Mouse (Mus musculus): ENCODE measurements around the gene Pfn4.
A peak's percentile ranks its signal among the peaks of the same experiment; 100 is the strongest.
"Not testable (repeated sequence)": the region's sequence is repeated elsewhere in the genome, so short reads cannot be mapped to it uniquely, and the experiment has no call there.

The Pfn4 gene

DNA sequence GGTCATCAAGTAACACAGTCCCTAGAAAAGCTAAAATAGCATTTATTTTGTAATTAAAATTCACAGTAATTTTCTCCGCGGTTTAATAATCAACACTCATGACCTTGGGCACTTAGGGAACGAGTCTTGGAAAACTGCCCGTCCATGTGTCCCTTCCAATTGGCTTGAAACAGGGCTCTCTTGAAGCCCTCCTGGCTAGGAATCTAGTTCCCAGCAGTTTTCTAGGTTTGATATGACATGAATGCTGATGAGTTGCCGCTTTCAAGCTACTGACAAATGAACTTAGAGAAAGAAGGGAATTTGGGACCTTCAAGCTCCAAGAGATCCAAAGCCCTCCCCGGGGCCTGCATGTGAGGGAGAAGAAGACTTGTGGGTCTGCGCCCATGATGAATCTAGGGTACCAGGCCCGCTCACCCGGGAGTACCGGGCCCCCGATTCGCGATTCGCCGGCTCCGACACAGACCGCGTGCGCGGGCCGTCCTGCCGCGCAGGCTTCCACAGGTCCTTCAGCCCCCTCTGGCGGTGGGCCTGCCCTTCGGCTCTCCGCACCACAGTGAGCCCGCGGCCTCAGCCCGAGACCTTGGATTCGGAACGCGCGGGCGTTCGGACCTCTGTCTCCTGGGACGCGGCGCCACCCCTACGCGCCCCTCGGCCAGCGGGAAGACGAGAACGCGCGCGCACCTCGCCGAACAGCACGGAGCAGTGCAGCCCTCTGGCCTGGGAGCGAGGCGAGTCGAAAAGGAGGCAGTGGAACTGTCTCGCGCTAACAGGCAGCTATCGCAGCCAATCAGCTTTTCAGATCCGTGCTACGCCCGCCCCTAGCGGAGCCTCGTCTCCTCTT is at the start of gene Pfn4, which contains the start of gene Fam228b:
Pfn4 (plus strand) TSS at position 531 of the 841 bp plus-strand sequence.
Fam228b (minus strand) TSS at position 776 of the 841 bp plus-strand sequence.
- peak; percentile 94 to 96 for DNase-seq (ENCODE audit: low spot score in 2 of 2)

GRCm38 (mm10) chr12:4719066-4719761 is 49.6 kb upstream of the Pfn4 start:
- DNase-seq (ENCODE audit: low spot score in 2 of 2): no peak

GRCm38 (mm10) chr12:4719762-4720754 is 48.8 kb upstream of the Pfn4 start:
- no peak for DNase-seq (ENCODE audit: low spot score in 2 of 2)

DNA sequence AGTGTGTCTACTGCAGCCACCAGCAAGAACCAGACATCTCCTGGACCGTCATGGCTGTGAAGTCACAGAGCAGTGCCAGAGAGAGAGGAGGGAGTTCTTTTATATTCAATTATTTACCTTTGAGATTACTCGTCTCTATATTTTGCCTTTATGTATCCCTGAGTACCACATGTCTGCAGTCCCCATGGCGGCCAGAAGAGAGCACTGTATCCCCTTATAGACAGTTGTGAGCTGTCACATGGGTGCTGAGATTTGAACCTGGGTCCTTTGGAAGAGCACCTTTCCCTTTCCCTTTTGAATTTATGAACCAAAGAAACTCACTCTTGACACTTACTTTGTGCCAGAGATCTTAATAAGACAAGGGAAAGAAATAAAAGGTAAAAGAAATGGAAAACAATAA is 39.7 kb upstream of the Pfn4 start:
- no peak for DNase-seq (ENCODE audit: low spot score in 2 of 2)

DNA sequence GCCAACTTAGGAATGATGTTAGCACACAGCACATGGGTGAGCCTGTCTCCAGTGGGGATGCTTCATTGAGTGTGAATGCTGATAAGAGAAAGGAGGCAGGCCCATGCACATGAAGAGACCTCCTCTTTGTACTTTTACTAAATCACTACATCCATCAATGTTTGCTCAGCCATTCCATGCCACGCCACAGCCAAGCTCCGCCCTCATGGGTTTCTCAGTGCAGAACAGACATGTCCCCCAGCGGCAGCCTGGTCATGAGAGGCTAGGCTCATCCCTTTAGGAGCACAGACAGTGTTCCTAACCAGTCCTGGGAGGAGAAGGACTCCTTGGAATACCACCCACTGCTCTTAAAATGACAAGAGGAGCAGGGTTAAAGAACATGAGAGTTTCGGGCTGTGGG is 37.2 kb upstream of the Pfn4 start:
- no peak for DNase-seq (ENCODE audit: low spot score in 2 of 2)

DNA sequence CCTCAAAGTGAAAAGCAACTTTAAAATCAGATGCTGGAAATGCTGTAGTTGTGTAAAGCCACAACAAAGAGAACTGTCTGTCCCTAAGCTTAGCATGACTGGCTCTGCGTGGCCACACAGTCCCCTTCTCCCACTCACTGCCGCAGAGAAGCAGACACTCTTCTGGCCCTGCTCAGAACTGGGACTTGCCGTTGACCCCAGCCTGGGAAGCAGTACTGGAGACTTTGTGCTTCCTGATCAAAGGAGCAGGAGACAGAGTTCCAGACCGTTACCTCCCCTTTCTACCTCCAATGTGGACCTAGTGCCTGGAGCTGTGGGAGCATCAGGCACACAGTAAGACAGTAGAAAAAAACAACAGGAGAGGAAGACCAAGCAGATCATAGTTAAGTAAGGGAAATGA is 36.5 kb upstream of the Pfn4 start:
- DNase-seq (ENCODE audit: low spot score in 2 of 2): no peak

DNA sequence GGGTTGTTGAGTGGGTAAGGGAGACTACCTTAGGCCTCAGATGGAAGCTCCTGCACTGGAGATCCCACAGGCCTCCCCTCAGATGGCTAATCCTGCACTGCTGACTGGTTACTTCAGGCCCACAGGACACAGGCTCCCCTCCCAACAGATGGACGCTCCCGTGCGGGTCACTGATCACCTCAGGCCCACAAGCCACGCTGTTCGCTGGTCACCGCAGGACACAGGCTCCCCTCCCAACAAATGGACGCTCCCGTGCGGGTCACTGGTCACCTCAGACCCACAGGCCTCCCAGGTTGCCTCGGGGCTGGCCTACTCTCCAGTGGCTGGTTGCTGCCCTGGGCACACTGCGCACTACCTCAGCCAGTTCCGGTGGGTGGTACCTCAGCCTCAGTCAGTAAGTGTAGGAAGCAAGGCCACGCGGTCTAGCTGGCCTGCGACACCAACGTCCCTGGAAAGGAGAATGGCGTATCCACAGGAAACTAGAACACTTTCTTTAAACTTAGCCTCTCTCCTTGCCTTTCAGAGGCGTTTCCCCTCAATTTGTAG is 30.7 kb upstream of the Pfn4 start, which contains the start of gene Fam228a:
Fam228a (minus strand) TSS at position 400 of the 546 bp plus-strand sequence.
- DNase-seq (ENCODE audit: low spot score in 2 of 2): no peak

GRCm38 (mm10) chr12:4740823-4741222 is 28.0 kb upstream of the Pfn4 start:
- no peak for DNase-seq (ENCODE audit: low spot score in 2 of 2)

DNA sequence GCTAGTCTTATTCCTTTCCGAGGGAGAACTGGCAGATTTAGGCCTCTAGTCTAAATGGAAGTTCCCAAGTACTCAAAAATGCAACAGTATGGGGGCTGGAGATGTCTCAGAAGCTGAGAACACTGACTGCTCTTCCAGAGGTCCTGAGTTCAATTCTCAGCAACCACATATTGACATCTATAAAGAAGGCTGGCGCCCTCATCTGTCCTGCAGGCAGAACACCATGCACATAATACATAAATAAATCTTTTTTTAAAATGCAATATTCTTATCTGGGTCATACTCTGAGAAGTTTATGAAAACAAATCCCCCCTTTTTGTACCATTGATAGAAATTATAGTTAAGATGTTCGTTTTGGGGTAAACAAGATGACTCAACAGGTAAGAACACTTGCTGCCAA is 26.6 kb upstream of the Pfn4 start:
- DNase-seq (ENCODE audit: low spot score in 2 of 2): no peak

DNA sequence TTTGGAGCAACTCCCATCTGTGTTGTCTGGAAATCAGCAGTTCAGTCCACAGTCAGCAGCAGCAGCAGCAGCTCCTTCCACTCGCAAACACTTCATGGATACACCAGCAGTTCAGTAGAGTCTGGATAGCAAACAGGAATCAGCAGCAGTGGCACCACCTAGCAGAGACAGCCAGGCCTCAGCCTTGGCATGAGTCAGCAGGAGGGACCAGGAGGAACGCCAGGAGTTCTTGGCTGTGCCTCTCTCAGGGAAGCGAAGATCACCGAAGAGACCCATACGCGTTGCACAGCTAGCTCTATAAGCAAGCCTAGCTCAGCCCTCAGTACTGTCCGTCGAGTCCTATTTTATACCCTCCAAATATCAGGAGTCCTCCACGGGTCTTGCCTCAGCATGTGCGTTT is 24.3 kb upstream of the Pfn4 start:
- DNase-seq (ENCODE audit: low spot score in 2 of 2): peak; percentile 7 to 8

- DNase-seq (ENCODE audit: low spot score in 2 of 2): not testable (repeated sequence)
These were observed 14.4 kb upstream of the Pfn4 start for GRCm38 (mm10) chr12:4754451-4754850.

- DNase-seq (ENCODE audit: low spot score in 2 of 2): no peak
These were observed 11.8 kb upstream of the Pfn4 start for GRCm38 (mm10) chr12:4757060-4757459.

- no peak for DNase-seq (ENCODE audit: low spot score in 2 of 2)
These were observed 506 bp downstream of the Pfn4 start for GRCm38 (mm10) chr12:4769333-4769723.

DNA sequence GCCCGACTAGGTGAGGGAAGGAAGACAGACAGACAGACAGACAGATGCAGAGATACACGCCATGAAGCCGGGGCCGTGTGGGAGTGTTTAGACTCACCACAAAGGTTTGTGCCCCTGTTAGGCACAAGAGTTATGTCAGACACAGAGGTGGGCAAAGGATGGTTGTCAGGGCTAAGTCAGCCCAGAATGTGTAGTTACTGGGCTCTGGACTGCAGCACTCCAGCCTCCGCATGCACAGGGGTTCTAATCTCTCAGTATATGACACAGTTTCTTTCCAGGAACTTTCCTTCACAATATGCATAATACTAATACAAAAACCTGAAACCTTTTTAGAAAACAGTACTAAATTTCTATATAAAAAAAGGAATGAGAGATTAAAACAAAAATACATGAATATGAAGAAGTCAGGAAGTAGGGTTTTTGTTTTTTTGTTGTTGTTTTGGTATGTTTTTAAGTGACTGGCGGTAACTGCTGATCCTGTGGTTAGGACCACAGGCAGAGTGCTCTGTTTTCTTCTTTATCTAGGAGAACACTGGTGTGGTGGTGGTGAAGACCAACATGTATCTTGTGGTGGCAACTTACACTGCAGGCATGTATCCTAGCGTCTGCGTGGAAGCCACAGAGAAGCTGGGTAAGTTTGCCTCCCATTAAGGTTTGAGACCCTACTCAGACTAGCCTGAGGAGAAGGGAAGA is 6.2 kb downstream of the Pfn4 start:
- no peak for DNase-seq (ENCODE audit: low spot score in 2 of 2)

DNA sequence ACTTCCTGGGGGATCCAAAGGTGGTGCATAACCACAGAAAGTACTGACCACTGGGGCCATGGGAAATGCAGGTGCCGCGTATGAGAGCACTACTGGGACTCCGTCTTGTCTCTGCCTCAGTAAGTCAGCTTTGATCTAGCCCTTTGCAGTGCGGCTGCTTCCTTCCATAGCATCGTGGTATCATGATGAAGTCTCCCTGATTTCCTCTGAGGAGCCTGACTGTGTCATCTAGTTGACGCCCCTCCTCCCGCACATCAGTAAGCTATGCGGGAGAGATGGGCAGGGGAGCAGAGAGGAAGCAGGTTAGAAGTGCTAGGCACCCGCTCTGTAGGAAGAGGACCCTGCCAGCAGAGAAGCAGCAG is 6.7 kb downstream of the Pfn4 start:
- no peak for DNase-seq (ENCODE audit: low spot score in 2 of 2)

GRCm38 (mm10) chr12:4777734-4778133 is 8.9 kb downstream of the Pfn4 start:
- no peak for DNase-seq (ENCODE audit: low spot score in 2 of 2)

DNA sequence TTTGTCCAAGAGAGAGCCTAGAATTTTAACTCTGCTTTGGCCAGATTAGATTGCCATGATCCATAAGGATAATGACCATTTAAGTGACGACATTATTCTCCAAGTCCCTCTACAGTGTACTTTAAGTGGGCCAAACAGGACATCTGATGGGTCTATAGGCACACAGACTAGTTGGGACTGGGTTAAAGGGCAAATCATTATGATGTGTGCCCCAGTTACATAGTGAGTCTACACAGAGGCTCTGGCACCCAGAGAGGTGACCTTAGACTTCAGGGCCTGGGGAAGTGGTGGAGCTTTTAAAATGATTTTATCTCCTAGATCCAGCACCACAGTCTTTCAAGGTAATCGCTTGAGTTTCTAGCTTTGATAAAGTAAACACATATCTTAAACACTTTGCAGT is 11.4 kb downstream of the Pfn4 start:
- DNase-seq (ENCODE audit: low spot score in 2 of 2): no peak

DNA sequence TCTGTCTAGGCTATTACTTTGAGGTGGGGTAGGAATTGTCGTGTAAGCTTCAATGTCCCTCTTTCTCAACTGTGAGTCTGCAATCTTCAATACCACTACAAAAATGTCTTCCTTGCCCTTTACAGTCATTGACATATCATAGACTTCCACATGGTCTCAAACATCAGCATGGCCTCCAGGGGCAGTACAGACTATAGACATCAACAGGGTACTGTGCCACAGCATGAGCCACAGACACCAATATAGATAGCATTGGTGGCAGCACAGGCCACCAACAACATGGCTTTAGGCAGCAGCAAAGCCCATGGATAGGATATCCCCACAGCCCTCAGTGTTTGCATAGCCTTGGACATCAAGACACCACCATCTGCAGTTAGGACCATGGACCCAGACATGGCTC is 12.4 kb downstream of the Pfn4 start:
- DNase-seq (ENCODE audit: low spot score in 2 of 2): no peak

- DNase-seq (ENCODE audit: low spot score in 2 of 2): peak in 1 of 2 experiments; percentile 7
These were observed 13.0 kb downstream of the Pfn4 start for GRCm38 (mm10) chr12:4781725-4782404.

DNA sequence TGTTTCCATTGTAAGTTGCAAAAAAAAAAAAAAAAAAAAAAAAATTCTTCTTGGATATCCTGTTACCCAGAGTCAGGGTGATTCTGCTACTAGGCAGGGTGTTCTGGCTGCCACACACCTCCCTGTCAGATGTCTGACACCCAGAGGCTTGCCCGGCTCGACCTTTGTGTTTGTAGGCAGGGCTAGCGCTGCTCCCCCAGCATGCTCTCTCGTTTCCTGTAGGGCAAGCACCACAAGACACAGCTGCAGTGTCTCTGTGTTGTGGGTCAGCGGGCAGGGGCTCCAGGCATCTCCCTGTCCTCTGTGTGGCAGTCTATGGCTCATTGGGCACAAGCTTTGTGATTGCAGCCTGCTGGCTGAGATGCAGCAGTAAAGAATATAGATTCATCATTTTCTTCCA is 14.8 kb downstream of the Pfn4 start:
- no peak for DNase-seq (ENCODE audit: low spot score in 2 of 2)
